Mouse (Mus musculus): Measurements from ENCODE around the gene Slc10a1.

- TF ChIP-seq CTCF (IDR thresholded peaks at IDR 0.05; ENCODE audit: low read depth, low read length): no peak
- TF ChIP-seq POLR2A (IDR thresholded peaks at IDR 0.05; ENCODE audit: extremely low read depth, insufficient read depth, low read length): no peak
These were observed 26.6 kb downstream of the Slc10a1 start for GRCm38 (mm10) chr12:80941886-80942285.

All from liver, adult 2 months (tissue).